Mouse (Mus musculus): ENCODE data around the gene Id3. TPM values are rescaled to one million over a fixed set of nuclear protein-coding genes. Genes with fewer than 3 reads are reported as not detected.

Id3 gene
- 569 and 609 TPM in 2 replicates for polyA plus RNA-seq (2012; rRNA removed)

GRCm38 (mm10) chr4:136143193-136143976, at the start of gene Id3:
Gene Id3, plus strand, starts transcription at chr4:136143497.

GRCm38 (mm10) chr4:136172011-136172541, 28.8 kb downstream of the Id3 start, which contains the start of gene E2f2:
Gene E2f2, plus strand, starts transcription at chr4:136172394.

Other genes starting within 250 kb of the Id3 start
- 0.56 and 0.78 TPM in 2 replicates for gene Cnr2, start 248.1 kb upstream of the Id3 start, polyA plus RNA-seq (2012; rRNA removed)
- 85.7 and 85.9 TPM in 2 replicates for gene Fuca1, start 222.8 kb upstream of the Id3 start, polyA plus RNA-seq (2012; rRNA removed)
- gene Hmgcl, start 197.0 kb upstream of the Id3 start, polyA plus RNA-seq (2012; rRNA removed): 41.1 and 43.3 TPM in 2 replicates
- gene Gale, start 179.8 kb upstream of the Id3 start, polyA plus RNA-seq (2012; rRNA removed): 28.5 and 30.1 TPM in 2 replicates
- 120 and 136 TPM in 2 replicates for gene Lypla2, start 170.9 kb upstream of the Id3 start, polyA plus RNA-seq (2012; rRNA removed)
- 71.2 and 117 TPM in 2 replicates for gene Pithd1, start 156.2 kb upstream of the Id3 start, polyA plus RNA-seq (2012; rRNA removed)
- gene Eloa, start 121.7 kb upstream of the Id3 start, polyA plus RNA-seq (2012; rRNA removed): 8.3 and 9.8 TPM in 2 replicates
- 339 and 546 TPM in 2 replicates for gene Rpl11, start 90.1 kb upstream of the Id3 start, polyA plus RNA-seq (2012; rRNA removed)
- 3.3 and 5.5 TPM in 2 replicates for gene E2f2, start 28.9 kb downstream of the Id3 start, polyA plus RNA-seq (2012; rRNA removed)
- gene Asap3, start 62.9 kb downstream of the Id3 start, polyA plus RNA-seq (2012; rRNA removed): 8.2 and 8.4 TPM in 2 replicates
- gene Tcea3, start 104.2 kb downstream of the Id3 start, polyA plus RNA-seq (2012; rRNA removed): 5.1 and 5.4 TPM in 2 replicates
- 19.6 and 28.4 TPM in 2 replicates for gene Zfp46, start 141.2 kb downstream of the Id3 start, polyA plus RNA-seq (2012; rRNA removed)
- 7.8 and 9.7 TPM in 2 replicates for gene Hnrnpr, start 167.4 kb downstream of the Id3 start, polyA plus RNA-seq (2012; rRNA removed)

Data from ovary, adult 2 months (tissue).